Mouse (Mus musculus) monocyte, adult 5-6 weeks (primary cell): ENCODE data around the gene Tmem98. TPM values are rescaled to one million over a fixed set of nuclear protein-coding genes. Genes with fewer than 3 reads are reported as not detected.
A peak's percentile ranks its signal among the peaks of the same experiment; 100 is the strongest.

Source experiments
- ATAC-seq: fragments of 153-309, 156-312 bp; replicated peaks from 2 replicates; pipeline ENCODE4 v1.8.0; 2017; ENCODE audit warnings: mild to moderate bottlenecking; ENCODE audit not compliant: low TSS enrichment, insufficient number of reproducible peaks, severe bottlenecking, poor library complexity, low FRiP score
- total RNA-seq: library from RNA; stranded (forward); fragments of 200-1000, 200-491, 200-594 nt; gene quantifications from 3 replicates; pipeline ENCODE4 v1.2.3, GENCODE M21; 2017

Tmem98 gene
- total RNA-seq, 1 experiment from 2014 or later = not detected

GRCm38 (mm10) chr11:80785672-80786071 is 24.3 kb upstream of the Tmem98 start:
- peak; percentile 97 for ATAC-seq

GRCm38 (mm10) chr11:80789647-80790240 is 20.2 kb upstream of the Tmem98 start:
- ATAC-seq = no peak

- no peak for ATAC-seq
Observed at GRCm38 (mm10) chr11:80790413-80790812, 19.6 kb upstream of the Tmem98 start.

GRCm38 (mm10) chr11:80791677-80792432 is 18.1 kb upstream of the Tmem98 start:
- no peak for ATAC-seq

GRCm38 (mm10) chr11:80793386-80793785 is 16.6 kb upstream of the Tmem98 start:
- ATAC-seq = no peak

- no peak for ATAC-seq
Observed at GRCm38 (mm10) chr11:80794290-80794689, 15.7 kb upstream of the Tmem98 start.

- no peak for ATAC-seq
Observed at GRCm38 (mm10) chr11:80795431-80795830, 14.5 kb upstream of the Tmem98 start.

- ATAC-seq = no peak
Observed at GRCm38 (mm10) chr11:80799979-80800378, 10.0 kb upstream of the Tmem98 start.

- ATAC-seq = no peak
Observed at GRCm38 (mm10) chr11:80802706-80803105, 7.3 kb upstream of the Tmem98 start.

GRCm38 (mm10) chr11:80808551-80809070 is 1.4 kb upstream of the Tmem98 start:
- no peak for ATAC-seq

- ATAC-seq = no peak
Observed at GRCm38 (mm10) chr11:80809666-80809992, 346 bp upstream of the Tmem98 start.

GRCm38 (mm10) chr11:80811156-80811555 is 1.2 kb downstream of the Tmem98 start:
- no peak for ATAC-seq

- ATAC-seq = no peak
Observed at GRCm38 (mm10) chr11:80815354-80815753, 5.4 kb downstream of the Tmem98 start.

- no peak for ATAC-seq
Observed at GRCm38 (mm10) chr11:80818060-80818697, 8.2 kb downstream of the Tmem98 start.

GRCm38 (mm10) chr11:80820085-80820484 is 10.1 kb downstream of the Tmem98 start:
- no peak for ATAC-seq

GRCm38 (mm10) chr11:80821296-80821695 is 11.3 kb downstream of the Tmem98 start:
- ATAC-seq = no peak

GRCm38 (mm10) chr11:80821794-80822193 is 11.8 kb downstream of the Tmem98 start:
- ATAC-seq = no peak

GRCm38 (mm10) chr11:80835395-80835794 is 25.4 kb downstream of the Tmem98 start:
- ATAC-seq = no peak

- no peak for ATAC-seq
Observed at GRCm38 (mm10) chr11:80835841-80836240, 25.9 kb downstream of the Tmem98 start.

GRCm38 (mm10) chr11:80838724-80839123 is 28.7 kb downstream of the Tmem98 start:
- ATAC-seq = no peak
